Mouse (Mus musculus): ENCODE measurements around the gene Slco1a6. TPM values are rescaled to one million over a fixed set of nuclear protein-coding genes. Genes with fewer than 3 reads are reported as not detected.
"Not testable (repeated sequence)": the region's sequence is repeated elsewhere in the genome, so short reads cannot be mapped to it uniquely, and the experiment has no call there.

The Slco1a6 gene
- not detected in 2 replicates for polyA plus RNA-seq (2016; fragmentation: Nextera tagmentation; extraction: Ambion mirVana)

GRCm38 (mm10) chr6:142208421-142208820 lies at the start of gene Slco1a6:
Gene Slco1a6 (minus strand): TSS chr6:142208521.
- 93% methylated on average over 4 of the region's 4 CpGs for WGBS

GRCm38 (mm10) chr6:142250738-142251307 lies 42.5 kb upstream of the Slco1a6 start:
- not testable (repeated sequence) for H3K4me3 ChIP-seq; H3K27ac ChIP-seq; H3K9me3 ChIP-seq (replicated peaks); H3K36me3 ChIP-seq; H3K27me3 ChIP-seq (ENCODE audit: low read depth, poor library complexity, severe bottlenecking); DNase-seq (ENCODE audit: low spot score); H3K4me1 ChIP-seq
- WGBS = 97% methylated on average over 1 of the region's 1 CpGs

More at GRCm38 (mm10) chr6:142208421-142208820, at the start of gene Slco1a6:
- Histone ChIP-seq H3K27me3 (ENCODE audit: low read depth, poor library complexity, severe bottlenecking) (no peaks in the 10 kb centered on the region), H3K27ac (no peak within 1 kb of the TSS), H3K4me1 (no peaks in the 10 kb centered on the region), H3K9me3 (replicated peaks) (no peaks in the 10 kb centered on the region), H3K36me3 (no peaks in the 10 kb centered on the region), H3K4me3 (no peak within 1 kb of the TSS)
- DNase-seq (ENCODE audit: low spot score) = no peak

- Histone ChIP-seq H3K4me3 (no peak overlapping the region), H3K27ac (no peak overlapping the region), H3K27me3 (ENCODE audit: low read depth, poor library complexity, severe bottlenecking) (no peaks in the 10 kb centered on the region), H3K36me3 (no peaks in the 10 kb centered on the region), H3K9me3 (replicated peaks) (no peaks in the 10 kb centered on the region), H3K4me1 (no peaks in the 10 kb centered on the region)
- no peak for DNase-seq (ENCODE audit: low spot score)
- WGBS = 77% methylated on average over 5 of the region's 5 CpGs
Observed at GRCm38 (mm10) chr6:142245065-142245464, 36.7 kb upstream of the Slco1a6 start.

GRCm38 (mm10) chr6:142239468-142239867 lies 31.1 kb upstream of the Slco1a6 start:
- H3K4me1 ChIP-seq = no peaks in the 10 kb centered on the region
- no peak for DNase-seq (ENCODE audit: low spot score)
- H3K27ac ChIP-seq = no peak overlapping the region
- H3K9me3 ChIP-seq (replicated peaks) = no peaks in the 10 kb centered on the region
- WGBS = 83% methylated on average over 1 of the region's 1 CpGs
- H3K36me3 ChIP-seq = no peaks in the 10 kb centered on the region
- H3K27me3 ChIP-seq (ENCODE audit: low read depth, poor library complexity, severe bottlenecking) = no peaks in the 10 kb centered on the region
- no peak overlapping the region for H3K4me3 ChIP-seq

GRCm38 (mm10) chr6:142220138-142220537 lies 11.8 kb upstream of the Slco1a6 start:
- no peak for DNase-seq (ENCODE audit: low spot score)
- no peaks in the 10 kb centered on the region for H3K27me3 ChIP-seq (ENCODE audit: low read depth, poor library complexity, severe bottlenecking)

GRCm38 (mm10) chr6:142211821-142212220 lies 3.5 kb upstream of the Slco1a6 start:
- no peak for DNase-seq (ENCODE audit: low spot score)
- no peaks in the 10 kb centered on the region for H3K36me3 ChIP-seq
- no peak overlapping the region for H3K27ac ChIP-seq
- no peak overlapping the region for H3K4me3 ChIP-seq
- H3K4me1 ChIP-seq = no peaks in the 10 kb centered on the region
- no peaks in the 10 kb centered on the region for H3K9me3 ChIP-seq (replicated peaks)
- no peaks in the 10 kb centered on the region for H3K27me3 ChIP-seq (ENCODE audit: low read depth, poor library complexity, severe bottlenecking)

More at GRCm38 (mm10) chr6:142220138-142220537, 11.8 kb upstream of the Slco1a6 start:
- Histone ChIP-seq H3K9me3 (replicated peaks) (no peaks in the 10 kb centered on the region), H3K27ac (no peak overlapping the region), H3K4me3 (no peak overlapping the region), H3K36me3 (no peaks in the 10 kb centered on the region), H3K4me1 (no peaks in the 10 kb centered on the region)

GRCm38 (mm10) chr6:142209749-142210148 lies 1.4 kb upstream of the Slco1a6 start:
- Histone ChIP-seq H3K4me3 (no peak overlapping the region), H3K27ac (no peak overlapping the region), H3K4me1 (no peaks in the 10 kb centered on the region), H3K9me3 (replicated peaks) (no peaks in the 10 kb centered on the region), H3K36me3 (no peaks in the 10 kb centered on the region), H3K27me3 (ENCODE audit: low read depth, poor library complexity, severe bottlenecking) (no peaks in the 10 kb centered on the region)
- DNase-seq (ENCODE audit: low spot score) = no peak

GRCm38 (mm10) chr6:142200524-142200923 lies 7.8 kb downstream of the Slco1a6 start:
- Histone ChIP-seq H3K4me1 (no peaks in the 10 kb centered on the region), H3K4me3 (no peak overlapping the region), H3K36me3 (no peaks in the 10 kb centered on the region), H3K27me3 (ENCODE audit: low read depth, poor library complexity, severe bottlenecking) (no peaks in the 10 kb centered on the region), H3K9me3 (replicated peaks) (no peaks in the 10 kb centered on the region), H3K27ac (no peak overlapping the region)
- no peak for DNase-seq (ENCODE audit: low spot score)

- Histone ChIP-seq H3K36me3 (no peaks in the 10 kb centered on the region), H3K9me3 (replicated peaks) (no peaks in the 10 kb centered on the region), H3K4me3 (no peak overlapping the region), H3K27ac (no peak overlapping the region), H3K27me3 (ENCODE audit: low read depth, poor library complexity, severe bottlenecking) (no peaks in the 10 kb centered on the region), H3K4me1 (no peaks in the 10 kb centered on the region)
- no peak for DNase-seq (ENCODE audit: low spot score)
- WGBS = 87% methylated on average over 8 of the region's 8 CpGs
Observed at GRCm38 (mm10) chr6:142194245-142194644, 14.1 kb downstream of the Slco1a6 start.

GRCm38 (mm10) chr6:142191962-142192361 lies 16.4 kb downstream of the Slco1a6 start:
- no peak overlapping the region for H3K4me3 ChIP-seq
- H3K27ac ChIP-seq = no peak overlapping the region
- no peaks in the 10 kb centered on the region for H3K9me3 ChIP-seq (replicated peaks)
- WGBS = 77% methylated on average over 1 of the region's 1 CpGs
- no peaks in the 10 kb centered on the region for H3K36me3 ChIP-seq
- no peaks in the 10 kb centered on the region for H3K27me3 ChIP-seq (ENCODE audit: low read depth, poor library complexity, severe bottlenecking)
- no peaks in the 10 kb centered on the region for H3K4me1 ChIP-seq
- DNase-seq (ENCODE audit: low spot score) = no peak

- Histone ChIP-seq H3K27me3 (ENCODE audit: low read depth, poor library complexity, severe bottlenecking) (no peaks in the 10 kb centered on the region), H3K27ac (no peak overlapping the region), H3K4me3 (no peak overlapping the region), H3K4me1 (no peaks in the 10 kb centered on the region), H3K9me3 (replicated peaks) (no peaks in the 10 kb centered on the region), H3K36me3 (no peaks in the 10 kb centered on the region)
- WGBS = 90% methylated on average over 3 of the region's 3 CpGs
- no peak for DNase-seq (ENCODE audit: low spot score)
Observed at GRCm38 (mm10) chr6:142187426-142187825, 20.9 kb downstream of the Slco1a6 start.

GRCm38 (mm10) chr6:142185868-142186415 lies 22.4 kb downstream of the Slco1a6 start:
- no peak overlapping the region for H3K27ac ChIP-seq
- DNase-seq (ENCODE audit: low spot score) = no peak
- WGBS = 79% methylated on average over 2 of the region's 2 CpGs

GRCm38 (mm10) chr6:142163406-142163805 lies 44.9 kb downstream of the Slco1a6 start:
- Histone ChIP-seq H3K4me3 (no peak overlapping the region), H3K4me1 (no peaks in the 10 kb centered on the region), H3K27me3 (ENCODE audit: low read depth, poor library complexity, severe bottlenecking) (no peaks in the 10 kb centered on the region), H3K9me3 (replicated peaks) (no peaks in the 10 kb centered on the region), H3K36me3 (no peaks in the 10 kb centered on the region), H3K27ac (no peak overlapping the region)
- no peak for DNase-seq (ENCODE audit: low spot score)
- 83% methylated on average over 5 of the region's 5 CpGs for WGBS

More at GRCm38 (mm10) chr6:142185868-142186415, 22.4 kb downstream of the Slco1a6 start:
- Histone ChIP-seq H3K4me3 (no peak overlapping the region), H3K4me1 (no peaks in the 10 kb centered on the region), H3K9me3 (replicated peaks) (no peaks in the 10 kb centered on the region), H3K27me3 (ENCODE audit: low read depth, poor library complexity, severe bottlenecking) (no peaks in the 10 kb centered on the region), H3K36me3 (no peaks in the 10 kb centered on the region)

- Histone ChIP-seq H3K27me3 (ENCODE audit: low read depth, poor library complexity, severe bottlenecking) (no peaks in the 10 kb centered on the region), H3K4me3 (no peak overlapping the region), H3K4me1 (no peaks in the 10 kb centered on the region), H3K36me3 (no peaks in the 10 kb centered on the region), H3K9me3 (replicated peaks) (no peaks in the 10 kb centered on the region), H3K27ac (no peak overlapping the region)
- DNase-seq (ENCODE audit: low spot score) = no peak
- 93% methylated on average over 2 of the region's 2 CpGs for WGBS
Observed at GRCm38 (mm10) chr6:142161171-142161570, 47.1 kb downstream of the Slco1a6 start.
